Mouse (Mus musculus) left cerebral cortex, postnatal 4 days (tissue): ENCODE results near the gene Ccdc74a. TPM values are rescaled to one million over a fixed set of nuclear protein-coding genes. Genes with fewer than 3 reads are reported as not detected.

Source experiments
- DNase-seq: peaks from one replicate; pipeline ENCODE4 v3.0.0-alpha.2; 2022
- intact Hi-C: fragments of 180-260 bp; cut with DNase I; formaldehyde crosslinking; loops from one replicate; pipeline ENCODE4 v1.15.1; 2025
- total RNA-seq, 2 experiments: library from RNA; stranded (reverse); gene quantifications; 2 replicates each; pipeline ENCODE4 v1.2.3; 2021

Gene Ccdc74a
- total RNA-seq, 2 experiments from 2014 or later: 17.5 to 20.9 TPM

DNA sequence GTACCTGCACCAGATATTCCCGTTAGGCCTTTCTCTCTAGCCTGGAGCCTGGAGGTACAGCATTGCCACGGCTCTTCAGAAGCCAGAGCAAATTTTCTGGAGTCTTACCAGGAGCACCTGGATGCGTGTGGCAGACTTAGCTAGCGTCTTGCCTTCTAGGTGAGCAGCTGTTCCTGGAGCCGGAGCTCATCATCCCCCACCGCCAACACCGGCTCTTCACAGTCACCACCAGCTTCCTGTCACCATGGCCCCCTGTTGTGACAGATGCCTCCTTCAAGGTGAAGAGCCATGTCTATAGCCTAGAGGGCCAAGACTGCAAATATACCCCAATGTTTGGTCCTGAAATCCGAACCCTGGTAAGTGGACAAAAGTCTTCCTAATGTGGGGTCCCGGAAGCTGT is 5.6 kb upstream of the Ccdc74a start:
- DNase-seq: no peak
- intact Hi-C loops: no loop called here

DNA sequence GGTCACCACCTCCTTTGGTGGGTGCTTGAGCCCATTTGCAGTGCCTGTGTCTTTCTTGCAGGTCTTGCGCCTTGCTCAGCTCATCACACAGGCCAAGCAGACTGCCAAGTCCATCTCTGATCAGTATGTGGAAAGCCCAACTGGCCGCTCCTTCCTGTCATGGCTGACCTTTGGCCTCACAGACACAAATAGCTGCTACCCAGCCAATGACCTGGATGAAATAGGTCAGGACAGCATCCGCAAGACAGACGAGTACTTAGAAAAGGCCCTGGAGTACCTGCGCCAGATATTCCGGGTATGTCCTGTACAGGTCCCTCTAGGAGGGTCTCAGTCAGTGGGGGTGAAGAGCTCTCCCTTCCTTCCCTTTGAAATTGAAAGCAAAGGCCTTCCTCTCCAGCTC is 5.0 kb upstream of the Ccdc74a start:
- DNase-seq: no peak
- intact Hi-C loops: no loop called here

DNA sequence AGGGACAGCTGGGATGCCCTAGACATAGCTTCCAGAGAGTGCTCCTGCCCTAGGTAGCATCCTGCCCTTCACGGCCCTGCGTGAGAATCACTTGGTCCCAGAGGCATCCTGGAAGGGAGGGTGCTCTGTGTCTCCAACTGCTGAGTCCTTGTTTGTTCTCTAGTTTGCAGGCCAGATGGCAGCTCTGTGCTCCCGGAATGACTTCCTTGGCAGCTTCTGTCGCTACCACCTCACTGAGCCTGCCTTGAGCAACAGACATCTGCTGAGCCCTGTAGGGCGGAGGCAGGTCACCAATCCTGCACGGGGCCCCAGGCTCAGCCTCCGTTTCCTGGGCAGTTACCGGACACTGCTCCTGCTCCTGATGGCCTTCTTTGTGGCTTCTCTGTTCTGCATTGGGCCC is 4.0 kb upstream of the Ccdc74a start:
- intact Hi-C loops: no loop called here
- peak; percentile 59 for DNase-seq

DNA sequence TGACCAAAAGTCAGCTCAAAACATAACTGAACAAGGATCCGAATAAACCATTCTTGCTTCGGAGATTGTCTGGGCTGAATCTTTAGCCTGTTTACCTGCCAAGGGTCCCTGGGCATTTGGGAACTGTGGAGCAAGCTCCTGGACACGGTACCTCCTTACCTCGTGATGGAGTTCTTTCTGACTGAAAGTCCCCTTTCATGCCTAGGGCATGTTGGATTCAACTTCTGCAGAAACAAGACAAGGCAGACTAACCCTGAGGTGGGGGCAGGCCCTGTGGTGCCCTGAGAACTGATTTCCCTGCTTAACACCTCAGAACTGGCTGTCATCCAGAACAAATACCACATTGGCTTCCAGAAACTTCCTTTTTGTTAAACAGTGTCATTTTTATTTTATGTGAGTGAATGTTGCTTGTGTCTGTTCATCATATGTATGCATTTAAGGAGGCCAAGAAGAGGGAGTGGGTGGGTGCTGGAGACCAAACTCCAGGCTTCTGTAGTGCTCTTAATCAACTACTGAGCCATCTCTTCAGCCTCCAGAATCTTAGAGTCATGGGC is 2.8 kb upstream of the Ccdc74a start:
- DNase-seq: no peak
- intact Hi-C loops: no loop called here

DNA sequence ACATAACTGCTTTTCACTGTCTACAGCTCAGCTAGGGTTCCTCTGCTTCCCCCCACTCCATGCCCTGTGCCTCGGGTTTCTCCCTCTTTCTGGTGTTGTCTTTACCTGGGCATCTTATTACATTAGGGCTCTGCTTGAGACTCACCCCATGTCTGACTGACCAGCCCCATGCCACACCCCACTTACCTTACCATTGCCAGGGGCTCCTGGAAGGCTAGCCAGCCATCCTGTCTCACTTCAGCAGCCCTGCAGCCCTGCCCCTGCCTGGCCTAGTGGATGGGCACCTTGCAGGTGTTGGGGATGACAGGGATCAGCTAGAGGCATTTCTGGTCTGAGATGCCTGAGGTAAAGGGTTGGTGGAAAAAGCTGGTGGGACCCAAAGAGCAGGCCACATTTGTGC is 886 bp downstream of the Ccdc74a start:
- no peak for DNase-seq
- intact Hi-C loops: no loop called here

DNA sequence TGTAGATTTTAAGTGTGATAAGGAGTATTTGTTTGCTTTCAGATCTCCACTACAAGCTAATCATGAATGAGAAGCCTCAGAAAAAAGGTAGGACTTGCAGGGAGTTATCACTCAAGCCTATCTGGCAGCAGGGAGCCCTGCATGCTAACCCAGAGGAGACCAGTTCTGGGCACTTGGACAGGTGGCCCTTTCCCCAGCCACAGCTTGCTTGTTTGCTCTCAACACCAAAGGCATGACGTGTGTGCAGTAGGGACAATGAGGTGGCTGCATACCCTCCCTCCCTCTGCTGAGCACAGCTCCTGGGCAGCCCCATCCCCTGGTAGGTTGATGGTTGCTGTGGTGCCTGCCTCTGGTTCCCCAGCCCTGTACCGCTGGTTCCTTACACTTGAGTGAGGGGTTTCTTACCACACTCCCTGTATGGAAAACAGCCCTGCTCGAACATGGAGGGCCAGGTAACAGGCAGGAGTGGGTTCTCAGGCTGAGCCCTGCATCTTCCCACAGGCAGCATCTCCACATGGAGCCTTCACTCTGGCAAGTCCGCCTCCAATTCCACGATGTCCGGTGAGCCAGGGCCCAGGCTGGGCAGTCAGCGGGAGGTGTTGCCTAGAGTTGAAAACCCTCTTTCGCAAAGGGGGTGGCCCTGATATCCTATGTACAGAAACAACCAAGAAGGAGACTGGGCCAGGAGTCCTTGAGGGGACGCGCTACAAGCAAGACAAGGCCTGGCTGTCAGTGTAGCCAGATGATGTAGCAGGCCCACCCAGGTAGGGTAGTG is 1.5 kb downstream of the Ccdc74a start:
- no peak for DNase-seq
- intact Hi-C loops: no loop called here

DNA sequence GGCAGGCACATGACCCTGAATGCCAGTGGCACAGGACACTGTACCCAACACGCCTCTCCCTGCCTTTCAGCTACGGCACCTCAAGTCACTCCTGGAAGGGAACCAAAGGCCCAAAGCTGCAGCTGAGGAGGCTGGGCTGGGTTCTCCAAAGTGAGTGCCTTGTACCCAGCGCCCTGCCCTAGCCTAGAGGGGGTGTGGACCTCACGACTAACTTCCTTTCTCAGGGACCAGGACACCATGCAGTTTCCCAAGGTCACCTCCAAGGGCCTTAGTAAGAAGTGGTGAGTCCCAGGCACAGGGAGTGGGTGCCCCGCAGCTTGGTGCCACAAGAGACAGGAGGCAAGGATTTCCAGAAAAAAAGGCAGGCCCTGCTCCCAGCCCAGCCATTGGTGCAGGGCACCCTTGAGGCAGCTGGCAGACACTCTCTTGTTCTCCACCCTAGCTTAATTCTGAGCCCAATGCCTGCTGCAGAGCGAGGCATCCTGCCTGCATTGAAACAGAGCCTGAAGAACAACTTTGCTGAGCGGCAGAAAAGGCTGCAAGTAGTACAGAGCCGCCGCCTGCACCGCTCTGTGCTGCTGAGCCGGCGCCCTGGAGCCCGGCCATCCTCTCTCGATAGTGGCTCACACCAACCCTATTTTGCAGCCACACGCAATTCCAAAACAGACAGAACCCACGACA is 3.8 kb downstream of the Ccdc74a start:
- intact Hi-C loops: no loop called here
- no peak for DNase-seq

DNA sequence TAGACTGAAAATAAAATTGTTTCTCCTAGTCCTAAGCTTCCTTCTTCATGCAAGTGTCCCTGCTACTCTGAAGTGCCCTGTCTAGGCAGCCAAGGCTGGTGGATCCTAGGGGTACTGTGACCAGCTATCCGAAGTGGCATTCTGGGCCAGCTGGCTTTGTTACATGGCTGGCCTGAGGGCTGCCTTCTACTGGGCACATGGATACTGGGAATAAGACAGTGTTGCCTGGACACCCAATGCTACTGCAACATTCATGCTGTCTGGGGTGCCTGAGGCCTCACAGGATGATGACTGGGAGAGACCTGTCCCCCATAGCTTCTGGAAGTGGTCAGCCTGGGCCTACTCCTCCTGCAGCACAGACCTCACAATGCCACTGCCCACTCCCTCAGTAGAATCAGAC is 4.4 kb downstream of the Ccdc74a start:
- no peak for DNase-seq
- intact Hi-C loops: no loop called here

DNA sequence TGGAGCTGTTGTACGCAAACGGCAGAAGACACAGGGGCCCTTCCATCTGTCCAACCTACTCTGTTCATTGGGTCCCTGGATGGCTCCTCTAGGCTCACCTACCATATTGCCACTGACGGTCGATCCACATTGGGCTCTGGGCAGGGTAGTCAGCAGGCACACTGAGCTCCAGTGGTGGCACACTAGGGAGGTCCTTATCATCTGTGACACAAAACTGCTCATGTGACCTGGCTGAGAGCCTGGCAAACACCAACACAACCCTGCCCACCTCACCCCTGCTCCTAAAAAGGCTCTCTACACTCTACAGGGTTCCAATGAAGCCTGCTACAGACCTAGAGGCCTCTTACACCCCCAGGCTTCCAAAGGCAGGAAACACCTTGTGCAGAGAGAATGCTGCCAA is 6.3 kb downstream of the Ccdc74a start:
- DNase-seq: no peak
- intact Hi-C loops: no loop called here

DNA sequence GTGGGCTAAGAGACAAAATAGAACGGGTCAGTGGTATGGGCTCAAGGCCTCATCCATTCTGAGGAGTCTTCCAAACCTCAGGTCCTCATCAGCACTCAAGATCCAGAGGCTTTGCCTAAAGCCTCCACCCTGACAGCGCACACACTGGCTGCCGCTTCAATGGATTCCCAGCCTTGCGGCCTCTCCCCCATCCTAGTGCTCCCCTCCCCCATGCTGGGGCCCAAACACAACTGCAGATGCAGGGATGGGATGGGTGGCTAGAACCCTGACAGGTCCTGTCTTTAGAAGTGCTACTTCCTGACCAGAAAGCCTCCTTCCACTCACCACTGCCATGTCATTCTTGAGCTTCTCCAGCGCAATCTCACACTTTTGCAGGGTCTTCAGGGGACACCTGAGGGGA is 7.3 kb downstream of the Ccdc74a start:
- DNase-seq: no peak
- intact Hi-C loops: no loop called here

DNA sequence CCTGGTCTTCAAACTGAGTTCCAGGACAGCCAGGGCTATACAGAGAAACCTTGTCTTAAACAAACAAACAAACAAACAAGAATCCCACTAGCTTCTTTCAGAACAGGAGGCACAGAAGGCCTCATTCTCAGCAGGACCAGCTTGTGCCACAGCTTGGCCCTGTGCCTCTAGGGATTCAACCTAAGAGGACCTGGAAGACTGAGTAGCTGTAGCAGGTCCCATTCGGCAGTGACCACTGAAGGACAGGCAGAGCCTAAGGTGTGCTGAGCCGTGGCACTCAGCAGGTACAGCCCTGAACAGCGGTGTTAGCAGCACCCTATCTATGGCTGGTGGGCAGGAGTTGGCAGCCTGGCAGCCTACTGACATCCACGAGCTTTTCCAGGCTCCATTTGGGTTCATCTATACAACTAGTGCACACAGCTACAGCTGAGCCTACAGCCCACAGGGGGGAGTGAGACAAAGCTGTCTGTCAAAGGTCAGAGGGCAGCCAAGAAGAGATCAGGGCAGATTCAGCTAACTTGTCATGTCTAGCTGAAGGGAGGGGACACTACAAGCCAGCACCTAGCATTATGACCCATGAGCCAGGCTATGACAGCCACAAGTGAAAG is 8.0 kb downstream of the Ccdc74a start:
- no peak for DNase-seq
- intact Hi-C loops: no loop called here

DNA sequence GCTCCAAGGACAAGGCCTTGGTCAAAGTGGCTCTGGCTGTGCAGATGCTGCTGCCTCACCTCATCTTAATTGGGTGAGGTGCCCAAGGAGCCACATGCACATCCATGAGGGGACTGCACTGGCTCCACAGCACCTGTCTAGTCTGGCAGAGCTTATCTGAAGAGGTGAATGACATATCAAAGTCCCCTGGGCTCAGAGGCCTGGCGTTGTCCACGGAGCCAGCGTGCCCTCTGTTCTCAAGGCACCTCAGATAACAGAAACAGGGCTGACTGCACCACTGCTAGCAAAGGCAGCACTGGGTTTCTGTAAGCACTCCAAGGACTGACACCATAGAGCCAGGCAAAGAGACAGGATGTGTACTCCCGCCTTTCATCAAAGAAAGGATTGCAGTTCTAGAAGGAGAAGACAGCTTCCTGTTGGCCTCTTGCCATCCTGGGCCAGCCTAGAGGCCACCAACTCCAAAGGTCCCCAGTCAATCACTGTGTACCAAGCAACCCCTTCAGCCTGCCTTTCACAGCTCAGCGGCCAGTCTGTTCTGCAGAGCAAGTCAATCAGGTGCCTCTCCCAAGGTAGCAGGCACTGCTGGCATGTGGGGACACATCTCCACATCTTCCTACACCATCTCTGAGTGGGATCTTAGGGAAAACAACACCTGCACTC is 10.1 kb downstream of the Ccdc74a start:
- intact Hi-C loops: no loop called here
- DNase-seq: no peak

DNA sequence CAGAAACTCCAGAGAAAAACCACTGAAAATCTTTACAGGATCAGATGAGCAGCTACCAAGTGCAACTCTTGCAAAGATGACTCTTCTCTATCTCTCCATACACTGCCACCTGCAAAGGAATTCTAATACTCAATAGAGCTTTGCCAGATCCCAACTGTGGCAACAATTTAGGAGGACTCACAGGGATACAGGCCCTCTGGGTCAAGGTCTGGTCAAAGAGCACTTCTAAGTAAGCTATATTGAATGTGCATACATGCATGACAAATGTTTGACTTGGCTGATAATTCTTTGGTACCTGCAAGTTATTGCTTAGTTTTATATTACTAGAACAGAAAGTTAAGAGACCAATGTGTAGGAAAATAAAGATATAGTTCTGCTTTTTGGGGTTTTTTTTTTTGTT is 19.3 kb downstream of the Ccdc74a start:
- DNase-seq: no peak
- intact Hi-C loops: no loop called here

DNA sequence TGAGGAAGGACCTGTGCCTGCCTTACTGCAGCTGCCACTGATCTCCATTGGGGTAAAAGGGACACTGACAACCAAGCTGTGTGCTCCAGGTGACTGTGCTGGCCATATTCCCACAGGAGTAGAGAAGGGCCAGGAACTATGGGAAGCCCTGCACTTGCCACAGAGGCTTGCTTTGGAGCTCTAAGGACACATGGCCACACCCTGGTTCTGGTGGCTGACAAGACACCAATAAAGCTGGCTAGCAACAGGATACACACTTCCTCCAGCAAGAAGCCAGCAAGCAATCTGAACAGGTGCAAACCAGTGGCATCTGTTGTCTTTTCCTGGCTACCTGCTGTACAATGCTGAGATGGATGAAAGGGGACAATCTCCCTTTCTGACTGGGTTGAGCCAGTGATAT is 23.6 kb downstream of the Ccdc74a start:
- no peak for DNase-seq
- intact Hi-C loops: no loop called here

DNA sequence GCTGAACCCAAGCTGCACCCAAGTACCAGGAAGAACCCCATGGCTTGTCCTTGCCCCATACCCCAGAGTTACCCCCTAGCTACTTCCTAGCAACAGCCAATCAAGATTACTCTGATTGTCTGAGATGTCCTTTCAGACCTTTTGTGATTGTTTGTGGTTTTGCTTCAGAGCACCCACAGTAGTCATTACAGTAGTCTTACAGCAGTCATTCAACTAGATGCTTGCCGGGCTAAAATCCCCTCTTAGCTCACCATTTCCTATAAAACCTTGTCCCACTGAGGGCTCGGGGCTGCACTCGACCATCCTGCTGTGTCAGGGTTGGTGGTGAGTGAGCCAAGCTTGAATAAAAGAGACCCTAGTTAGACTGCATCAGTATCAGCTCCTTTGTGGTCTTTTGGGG is 48.6 kb downstream of the Ccdc74a start:
- intact Hi-C loops: no loop called here
- no peak for DNase-seq

Other genes starting within 250 kb of the Ccdc74a start
- 10 to 100 TPM; 33.7 to 35.0 TPM for gene Snap29, start 240.5 kb upstream of the Ccdc74a start, total RNA-seq
- gene Pi4ka, start 240.2 kb upstream of the Ccdc74a start, total RNA-seq: 100 to 1,000 TPM; 150 to 152 TPM
- gene Crkl, start 194.5 kb upstream of the Ccdc74a start, total RNA-seq: 10 to 100 TPM; 35.7 to 35.8 TPM
- gene Aifm3, start 156.9 kb upstream of the Ccdc74a start, total RNA-seq: 10 to 100 TPM in 1 of 2 experiments, 1 to 10 TPM in 1; 9.3 to 13.6 TPM
- gene Lztr1, start 137.8 kb upstream of the Ccdc74a start, total RNA-seq: 100 to 1,000 TPM; 158 to 182 TPM
- gene Thap7, start 115.3 kb upstream of the Ccdc74a start, total RNA-seq: 10 to 100 TPM; 34.5 to 36.4 TPM
- 1 to 10 TPM in 1 of 2 experiments, under 1 TPM in 1; 0.68 to 1.4 TPM for gene Lrrc74b, start 85.2 kb upstream of the Ccdc74a start, total RNA-seq
- under 1 TPM; 0.36 to 0.68 TPM for gene P2rx6, start 84.6 kb upstream of the Ccdc74a start, total RNA-seq
- 10 to 100 TPM; 48.1 to 53.6 TPM for gene Slc7a4, start 63.3 kb upstream of the Ccdc74a start, total RNA-seq
- 10 to 100 TPM; 49.9 to 51.7 TPM for gene Smpd4, start 27.1 kb upstream of the Ccdc74a start, total RNA-seq
- 10 to 100 TPM; 78.9 to 80.8 TPM for gene Med15, start 86.4 kb downstream of the Ccdc74a start, total RNA-seq
- 10 to 100 TPM; 86.2 to 95.3 TPM for gene Klhl22, start 113.1 kb downstream of the Ccdc74a start, total RNA-seq
- 1 to 10 TPM; 5.6 to 6.3 TPM for gene Scarf2, start 150.8 kb downstream of the Ccdc74a start, total RNA-seq
- gene B830017H08Rik, start 186.7 kb downstream of the Ccdc74a start, total RNA-seq: 1 to 10 TPM; 3.9 to 4.3 TPM
- 1 to 10 TPM; 6.8 to 7.1 TPM for gene Car15, start 191.9 kb downstream of the Ccdc74a start, total RNA-seq
- gene Gm20518, start 245.2 kb downstream of the Ccdc74a start, total RNA-seq: 1 to 10 TPM in 1 of 2 experiments, under 1 TPM in 1; 0.77 to 1.2 TPM
- gene Tssk1, start 247.8 kb downstream of the Ccdc74a start, total RNA-seq: not detected